Mouse (Mus musculus): ENCODE data around the gene Zdhhc1. TPM values are rescaled to one million over a fixed set of nuclear protein-coding genes. Genes with fewer than 3 reads are reported as not detected.

Zdhhc1 gene
- polyA plus RNA-seq, 1 experiment: 15.2 TPM

DNA sequence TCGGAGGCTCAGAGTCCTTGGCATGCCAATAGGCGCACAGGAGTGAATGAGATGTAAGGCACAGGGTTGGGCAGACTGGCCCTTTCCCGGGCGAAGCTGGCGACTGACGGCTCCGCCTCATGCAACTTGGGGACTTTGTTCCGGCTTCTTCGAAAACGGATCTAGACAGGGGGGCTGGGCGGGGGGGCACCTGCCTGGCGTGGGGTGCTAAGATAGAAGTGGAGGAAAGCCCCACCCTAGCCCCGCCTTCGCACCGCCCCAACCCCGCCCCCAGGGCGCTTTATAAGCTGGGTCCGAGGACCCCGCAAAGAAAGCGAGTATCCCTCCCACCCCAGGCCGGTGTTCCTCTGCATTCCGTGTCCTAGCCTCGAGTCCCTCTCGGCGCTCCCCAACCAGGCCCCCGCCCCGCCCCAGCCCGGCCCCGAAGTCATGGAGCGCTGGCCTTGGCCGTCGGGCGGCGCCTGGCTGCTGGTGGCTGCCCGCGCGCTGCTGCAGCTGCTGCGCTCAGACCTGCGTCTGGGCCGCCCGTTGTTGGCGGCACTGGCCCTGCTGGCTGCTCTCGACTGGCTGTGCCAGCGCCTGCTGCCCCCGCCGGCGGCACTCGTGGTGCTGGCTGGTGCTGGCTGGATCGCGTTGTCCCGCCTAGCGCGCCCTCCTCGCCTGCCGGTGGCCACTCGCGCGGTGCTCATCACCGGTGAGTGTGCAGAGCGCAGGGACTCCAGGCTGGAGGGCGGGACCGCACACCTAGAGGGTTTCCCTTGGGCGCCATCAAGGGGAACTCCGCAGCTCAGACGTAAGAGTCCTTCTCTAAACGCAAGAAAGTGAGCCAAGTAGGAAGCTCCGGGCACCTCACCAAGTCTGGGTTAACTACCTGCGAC lies 22.0 kb upstream of the Zdhhc1 start, which contains the start of gene Hsd11b2:
TSS of gene Hsd11b2 (plus strand) at position 320 of the 878 bp plus-strand sequence.
- no peak for TF ChIP-seq CTCF (IDR thresholded peaks at IDR 0.05; ENCODE audit: extremely low read depth, insufficient read length, insufficient replicate concordance, low read depth, low read length)
- TF ChIP-seq POLR2A (IDR thresholded peaks at IDR 0.05; ENCODE audit: low read depth, low read length): no peak
- Histone ChIP-seq H3K27me3 (ENCODE audit: control insufficient read depth, insufficient read depth, low read length) (no peaks in the 10 kb centered on the region), H3K27ac (ENCODE audit: insufficient read depth, low read depth, low read length) (peak within 1 kb of the TSS; percentile 38), H3K36me3 (ENCODE audit: control insufficient read depth, insufficient read depth, low read length) (peaks cover 8% of the 10 kb centered on the region; the same call in 1 of the 2 replicates), H3K4me3 (ENCODE audit: low read depth, low read length) (peak within 1 kb of the TSS; percentile 61), H3K4me1 (ENCODE audit: control insufficient read depth, insufficient read depth, insufficient read length, low read length) (peaks cover 18% of the 10 kb centered on the region)
- WGBS: under 1% methylated on average over 68 of the region's 68 CpGs

DNA sequence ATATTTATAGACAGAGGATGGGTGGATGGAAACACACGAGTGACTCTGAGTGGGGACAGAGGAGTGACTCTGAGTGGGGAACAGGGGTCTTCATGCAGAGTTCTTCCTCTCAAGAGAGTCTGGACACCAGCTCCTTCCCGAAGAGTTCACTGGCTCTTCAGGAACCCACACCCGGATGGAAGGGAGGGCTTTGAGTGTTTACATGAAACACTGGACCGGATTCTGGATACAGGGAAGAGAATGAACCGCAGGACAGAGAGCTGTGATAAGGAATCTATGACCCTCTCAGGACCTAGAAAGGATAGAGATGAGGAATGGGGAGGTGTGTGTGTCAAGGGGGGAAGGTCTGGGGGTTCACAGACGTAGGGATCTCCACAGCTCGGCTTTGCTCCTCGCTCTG lies 20.6 kb upstream of the Zdhhc1 start:
- no peaks in the 10 kb centered on the region for H3K27me3 ChIP-seq (ENCODE audit: control insufficient read depth, insufficient read depth, low read length)
- H3K4me3 ChIP-seq (ENCODE audit: low read depth, low read length): no peak overlapping the region
- peaks cover 18% of the 10 kb centered on the region for H3K4me1 ChIP-seq (ENCODE audit: control insufficient read depth, insufficient read depth, insufficient read length, low read length)
- TF ChIP-seq CTCF (IDR thresholded peaks at IDR 0.05; ENCODE audit: extremely low read depth, insufficient read length, insufficient replicate concordance, low read depth, low read length) (no peak), POLR2A (IDR thresholded peaks at IDR 0.05; ENCODE audit: low read depth, low read length) (no peak)
- H3K36me3 ChIP-seq (ENCODE audit: control insufficient read depth, insufficient read depth, low read length): peaks cover 4% of the 10 kb centered on the region; the same call in 1 of the 2 replicates
- 46% methylated on average over 8 of the region's 8 CpGs for WGBS
- peak overlapping the region; percentile 38 for H3K27ac ChIP-seq (ENCODE audit: insufficient read depth, low read depth, low read length)

DNA sequence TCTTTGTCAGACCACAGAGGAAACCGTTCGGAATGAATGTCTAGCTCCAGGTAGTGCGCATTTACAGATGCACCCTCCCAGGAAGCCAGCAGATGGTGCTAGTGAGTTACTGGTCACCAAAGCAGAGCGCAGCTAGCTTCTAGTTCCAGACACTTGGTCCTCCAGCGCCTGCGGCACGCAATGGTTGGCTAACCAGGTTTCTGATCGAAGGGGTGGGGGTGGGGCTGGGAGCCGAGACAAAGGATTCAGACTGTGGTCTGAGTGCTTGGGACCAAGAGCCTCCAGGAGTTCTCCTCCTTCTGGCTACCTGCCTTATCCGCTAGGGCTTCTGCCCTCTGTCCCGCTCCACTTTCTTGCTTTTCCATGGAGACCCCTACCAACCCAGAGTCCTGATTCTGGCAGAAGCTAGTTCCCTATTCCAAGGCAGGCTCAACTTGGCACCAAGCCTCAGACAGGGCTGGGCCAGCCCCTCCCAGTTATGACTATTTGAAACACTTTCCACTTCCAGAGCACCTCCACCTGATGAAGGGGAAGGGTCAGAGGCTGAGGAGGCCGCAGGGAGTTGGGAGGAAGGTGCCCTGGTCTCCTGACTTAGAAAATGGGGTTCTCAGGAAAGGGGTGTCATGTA lies 19.4 kb upstream of the Zdhhc1 start:
- H3K4me3 ChIP-seq (ENCODE audit: low read depth, low read length): peak overlapping the region; percentile 32
- no peak overlapping the region for H3K27ac ChIP-seq (ENCODE audit: insufficient read depth, low read depth, low read length)
- no peaks in the 10 kb centered on the region for H3K27me3 ChIP-seq (ENCODE audit: control insufficient read depth, insufficient read depth, low read length)
- WGBS: 12% methylated on average over 12 of the region's 12 CpGs
- peaks cover 18% of the 10 kb centered on the region for H3K4me1 ChIP-seq (ENCODE audit: control insufficient read depth, insufficient read depth, insufficient read length, low read length)
- H3K36me3 ChIP-seq (ENCODE audit: control insufficient read depth, insufficient read depth, low read length): no peaks in the 10 kb centered on the region
- TF ChIP-seq CTCF (IDR thresholded peaks at IDR 0.05; ENCODE audit: extremely low read depth, insufficient read length, insufficient replicate concordance, low read depth, low read length): peak; percentile 94; the same call in 1 of the 2 replicates
- peak; percentile 23; the same call in 1 of the 2 replicates for TF ChIP-seq POLR2A (IDR thresholded peaks at IDR 0.05; ENCODE audit: low read depth, low read length)

DNA sequence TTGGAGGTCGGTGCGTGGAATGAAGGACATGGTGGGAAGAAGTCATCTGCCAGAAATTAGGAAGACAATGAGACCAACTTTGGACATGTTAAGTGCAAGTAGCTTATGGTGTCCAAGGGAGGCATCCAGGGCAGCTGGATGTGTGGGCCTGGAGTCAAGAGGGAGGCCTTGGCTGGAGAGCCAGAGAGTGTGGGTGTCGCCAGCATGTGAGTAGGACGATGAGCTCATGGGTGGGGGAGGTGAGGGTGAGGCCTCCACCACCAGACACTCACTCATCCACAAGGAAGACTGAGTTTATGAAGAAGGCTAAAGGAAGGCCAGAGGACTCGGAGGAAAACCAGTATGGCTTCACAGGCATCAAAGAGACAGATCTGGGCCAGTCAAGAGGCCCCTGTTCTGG lies 18.0 kb upstream of the Zdhhc1 start:
- Histone ChIP-seq H3K27me3 (ENCODE audit: control insufficient read depth, insufficient read depth, low read length) (no peaks in the 10 kb centered on the region), H3K36me3 (ENCODE audit: control insufficient read depth, insufficient read depth, low read length) (no peaks in the 10 kb centered on the region), H3K4me1 (ENCODE audit: control insufficient read depth, insufficient read depth, insufficient read length, low read length) (peaks cover 18% of the 10 kb centered on the region), H3K4me3 (ENCODE audit: low read depth, low read length) (no peak overlapping the region), H3K27ac (ENCODE audit: insufficient read depth, low read depth, low read length) (no peak overlapping the region)
- TF ChIP-seq CTCF (IDR thresholded peaks at IDR 0.05; ENCODE audit: extremely low read depth, insufficient read length, insufficient replicate concordance, low read depth, low read length) (no peak), POLR2A (IDR thresholded peaks at IDR 0.05; ENCODE audit: low read depth, low read length) (no peak)
- 79% methylated on average over 5 of the region's 5 CpGs for WGBS

DNA sequence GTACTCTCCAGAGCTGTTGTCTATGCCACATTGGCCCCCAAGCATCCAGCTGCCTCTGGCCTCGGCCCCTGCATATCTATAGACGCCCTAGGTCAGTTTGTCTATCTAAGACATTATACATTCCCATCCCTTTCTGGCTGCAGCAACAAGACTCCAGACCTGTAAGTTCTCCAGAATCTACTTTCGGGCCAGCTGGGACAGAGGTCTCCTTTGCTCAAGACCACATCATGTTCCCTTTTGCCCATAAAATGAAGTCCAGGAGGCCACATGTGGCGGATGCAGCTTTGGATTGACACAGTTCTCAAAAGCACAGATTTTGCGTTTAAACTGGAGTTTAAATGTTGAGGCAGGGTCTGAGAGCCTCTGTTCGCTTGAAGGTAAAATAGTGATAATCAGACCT lies 17.5 kb upstream of the Zdhhc1 start:
- no peaks in the 10 kb centered on the region for H3K36me3 ChIP-seq (ENCODE audit: control insufficient read depth, insufficient read depth, low read length)
- TF ChIP-seq POLR2A (IDR thresholded peaks at IDR 0.05; ENCODE audit: low read depth, low read length) (no peak), CTCF (IDR thresholded peaks at IDR 0.05; ENCODE audit: extremely low read depth, insufficient read length, insufficient replicate concordance, low read depth, low read length) (no peak)
- 0 out of 2 replicates have a peak, but pooled peaks cover under 1% of the 10 kb centered on the region for H3K27me3 ChIP-seq (ENCODE audit: control insufficient read depth, insufficient read depth, low read length)
- no peak overlapping the region for H3K4me3 ChIP-seq (ENCODE audit: low read depth, low read length)
- peaks cover 15% of the 10 kb centered on the region for H3K4me1 ChIP-seq (ENCODE audit: control insufficient read depth, insufficient read depth, insufficient read length, low read length)
- WGBS: 89% methylated on average over 6 of the region's 6 CpGs
- H3K27ac ChIP-seq (ENCODE audit: insufficient read depth, low read depth, low read length): no peak overlapping the region

DNA sequence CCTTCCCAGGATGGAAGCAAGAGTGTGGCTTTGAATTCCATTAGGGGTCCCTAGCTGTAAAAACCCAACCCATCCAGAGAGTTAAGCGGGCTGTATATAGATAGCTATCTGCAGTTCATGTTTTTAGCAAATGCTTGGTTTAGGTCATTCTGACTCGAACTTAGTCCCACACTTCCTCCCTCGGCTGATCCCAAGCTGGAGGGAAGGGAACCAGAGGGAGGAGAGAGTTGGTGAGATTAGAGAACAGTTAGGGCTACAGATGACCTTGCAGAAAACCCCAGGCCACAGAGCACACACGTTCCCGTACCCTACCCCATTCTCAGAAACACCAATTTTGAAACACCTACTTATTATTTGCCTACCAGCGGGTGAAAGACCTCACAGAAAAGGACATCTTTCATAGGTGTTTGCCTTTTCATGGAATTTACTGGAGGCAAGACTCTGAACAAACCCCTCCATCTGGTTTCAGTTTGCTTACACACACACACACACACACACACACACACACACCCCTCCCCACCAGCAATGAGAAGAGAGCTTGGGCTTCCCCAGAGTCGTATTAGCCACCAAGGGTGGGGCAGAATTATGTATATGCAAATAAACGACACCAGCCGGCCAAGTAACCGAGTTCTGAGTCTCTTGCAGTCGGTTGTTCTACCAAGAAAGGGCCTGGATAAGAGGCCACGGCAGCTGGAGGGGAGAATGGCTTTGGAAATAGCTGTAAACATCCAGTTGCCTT lies 13.5 kb upstream of the Zdhhc1 start:
- H3K27ac ChIP-seq (ENCODE audit: insufficient read depth, low read depth, low read length): no peak overlapping the region
- 27% methylated on average over 12 of the region's 12 CpGs for WGBS
- H3K27me3 ChIP-seq (ENCODE audit: control insufficient read depth, insufficient read depth, low read length): 0 out of 2 replicates have a peak, but pooled peaks cover 4% of the 10 kb centered on the region
- H3K4me1 ChIP-seq (ENCODE audit: control insufficient read depth, insufficient read depth, insufficient read length, low read length): no peaks in the 10 kb centered on the region; the same call in 1 of the 2 replicates
- no peaks in the 10 kb centered on the region for H3K36me3 ChIP-seq (ENCODE audit: control insufficient read depth, insufficient read depth, low read length)
- H3K4me3 ChIP-seq (ENCODE audit: low read depth, low read length): no peak overlapping the region
- TF ChIP-seq CTCF (IDR thresholded peaks at IDR 0.05; ENCODE audit: extremely low read depth, insufficient read length, insufficient replicate concordance, low read depth, low read length): no peak
- TF ChIP-seq POLR2A (IDR thresholded peaks at IDR 0.05; ENCODE audit: low read depth, low read length): no peak

Measured in small intestine, adult 2 months (tissue).